Mouse (Mus musculus) embryonic facial prominence, embryonic 10.5 days (tissue): ENCODE measurements around the gene Pias1. TPM values are rescaled to one million over a fixed set of nuclear protein-coding genes. Genes with fewer than 3 reads are reported as not detected.

Experiments used
- DNase-seq: peaks from one replicate; pipeline ENCODE4 v3.0.0-alpha.2; 2017; ENCODE audit warnings: low spot score
- H3K27ac ChIP-seq: fragments of 300-500 bp; sonication (generic); replicated peaks from 2 replicates; pipeline ENCODE4 v1.5.1; 2016; ENCODE audit warnings: mild to moderate bottlenecking
- H3K27me3 ChIP-seq: fragments of 300-500 bp; sonication (generic); replicated peaks from 2 replicates; pipeline ENCODE4 v1.6.1; 2016; ENCODE audit warnings: low read depth, mild to moderate bottlenecking; ENCODE audit not compliant: poor library complexity, severe bottlenecking
- H3K36me3 ChIP-seq: fragments of 300-500 bp; sonication (generic); replicated peaks from 2 replicates; pipeline ENCODE4 v1.6.1; 2016; ENCODE audit warnings: mild to moderate bottlenecking, moderate library complexity
- H3K4me1 ChIP-seq: fragments of 300-500 bp; sonication (generic); 2 replicates; pipeline ENCODE4 v1.6.1; 2016
- H3K4me3 ChIP-seq: fragments of 300-500 bp; sonication (generic); 2 replicates; pipeline ENCODE4 v1.5.1; 2016; ENCODE audit warnings: mild to moderate bottlenecking, moderate library complexity
- H3K9me3 ChIP-seq: fragments of 300-500 bp; sonication (generic); 2 replicates; pipeline ENCODE4 v1.6.1; 2016; ENCODE audit warnings: mild to moderate bottlenecking
- WGBS: fragments of 180-500 bp; shearing (Covaris S2); methylation state at CpG from one replicate; pipeline ENCODE4 v1.1.7; 2016; 5-methylcytosine and 5-hydroxymethylcytosine counted together
- polyA plus RNA-seq: library from polyadenylated mRNA; unstranded; fragments of >200 nt; fragmentation: Nextera tagmentation; extraction: Ambion mirVana; gene quantifications from 2 replicates; pipeline ENCODE4 v1.2.1, GENCODE M21; 2016

Gene Pias1
- polyA plus RNA-seq, 1 experiment from 2014 or later = 52.1 TPM

DNA sequence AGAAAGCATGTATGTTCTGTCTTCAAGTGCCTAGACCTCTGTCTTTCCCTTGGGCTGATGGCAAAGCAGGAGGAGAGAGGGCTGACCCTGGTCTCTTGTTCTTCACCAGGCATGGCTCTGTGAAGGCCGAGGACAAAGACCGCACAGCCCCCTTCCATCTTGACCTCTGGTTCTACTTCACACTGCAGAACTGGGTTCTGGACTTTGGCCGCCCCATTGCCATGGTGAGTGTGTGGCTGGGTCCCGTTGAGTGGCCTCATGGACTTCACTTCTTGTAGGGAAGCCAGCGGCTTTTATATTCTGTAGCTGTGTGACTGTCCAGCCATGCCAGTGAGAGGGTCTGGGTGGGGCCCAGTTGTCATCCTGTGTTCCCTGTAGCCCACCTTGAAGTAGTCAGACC is 143.3 kb downstream of the Pias1 start:
- H3K4me1 ChIP-seq = peaks cover 29% of the 10 kb centered on the region
- 94% methylated on average over 5 of the region's 5 CpGs for WGBS

GRCm38 (mm10) chr9:62843356-62844024 is 144.2 kb downstream of the Pias1 start:
- no peak overlapping the region for H3K4me3 ChIP-seq
- DNase-seq = no peak
- 80% methylated on average over 10 of the region's 10 CpGs for whole genome bisulfite sequencing
- H3K9me3 ChIP-seq = no peaks in the 10 kb centered on the region
- no peak overlapping the region for H3K27ac ChIP-seq
- H3K36me3 ChIP-seq = peaks cover 16% of the 10 kb centered on the region; the same call in 1 of the 2 replicates
- H3K27me3 ChIP-seq = no peaks in the 10 kb centered on the region
- H3K4me1 ChIP-seq = peaks cover 36% of the 10 kb centered on the region

More for the DNA sequence above, 143.3 kb downstream of the Pias1 start:
- Histone ChIP-seq H3K27ac (no peak overlapping the region), H3K27me3 (no peaks in the 10 kb centered on the region), H3K4me3 (no peak overlapping the region), H3K36me3 (peaks cover 16% of the 10 kb centered on the region; the same call in 1 of the 2 replicates), H3K9me3 (no peaks in the 10 kb centered on the region)
- DNase-seq = no peak

- H3K9me3 ChIP-seq = no peaks in the 10 kb centered on the region
- no peak for DNase-seq
- WGBS = 19% methylated on average over 14 of the region's 14 CpGs
- H3K27ac ChIP-seq = peak overlapping the region; percentile 91
- peaks cover 8% of the 10 kb centered on the region; the same call in 1 of the 2 replicates for H3K36me3 ChIP-seq
- peak overlapping the region; percentile 68 for H3K4me3 ChIP-seq
- H3K4me1 ChIP-seq = peaks cover 46% of the 10 kb centered on the region
- H3K27me3 ChIP-seq = no peaks in the 10 kb centered on the region
Measured at GRCm38 (mm10) chr9:62839172-62839770, 148.5 kb downstream of the Pias1 start.

DNA sequence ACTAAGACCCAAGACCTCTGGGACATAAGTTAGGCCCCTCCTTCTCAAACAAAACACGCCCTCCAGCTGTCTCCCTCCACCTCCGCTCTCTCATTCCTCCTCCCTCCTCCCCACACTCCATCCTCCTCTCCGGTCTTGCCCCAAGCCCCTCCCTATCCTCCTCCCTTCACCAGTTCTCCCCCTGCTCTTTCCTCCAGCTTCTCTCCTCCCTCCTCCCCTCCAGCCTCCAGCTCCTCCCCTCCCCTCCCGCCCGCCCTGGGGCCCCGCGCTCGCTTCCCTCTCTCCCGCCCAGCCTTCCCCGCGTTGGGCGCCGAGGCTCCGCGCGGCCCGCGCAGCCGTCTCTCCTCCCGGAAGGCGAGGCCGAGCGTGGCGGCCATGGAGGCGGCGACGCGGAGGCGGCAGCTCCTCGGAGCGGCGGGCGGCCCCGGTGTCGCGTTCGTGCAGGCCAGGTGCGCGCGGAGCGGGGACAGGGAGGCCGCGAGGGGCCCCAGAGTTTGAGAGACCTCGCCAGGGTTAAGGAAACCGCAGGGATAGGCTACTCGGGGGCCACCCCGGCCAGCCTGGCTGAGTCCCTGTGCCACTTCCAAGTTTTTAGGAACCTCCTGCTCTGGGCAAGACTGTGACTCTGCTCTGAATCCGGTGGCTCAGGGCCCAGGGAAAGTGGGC is 149.1 kb downstream of the Pias1 start, which contains the start of gene Cln6:
Cln6 (plus strand) TSS at position 280 of the 666 bp plus-strand sequence.
- WGBS = 1% methylated on average over 48 of the region's 48 CpGs
- Histone ChIP-seq H3K4me3 (peak within 1 kb of the TSS; percentile 68), H3K36me3 (peaks cover 8% of the 10 kb centered on the region; the same call in 1 of the 2 replicates), H3K27me3 (no peaks in the 10 kb centered on the region), H3K27ac (peak within 1 kb of the TSS; percentile 91), H3K4me1 (peaks cover 46% of the 10 kb centered on the region), H3K9me3 (no peaks in the 10 kb centered on the region)
- peak; percentile 89 for DNase-seq

GRCm38 (mm10) chr9:62838146-62838505 is 149.6 kb downstream of the Pias1 start:
- H3K9me3 ChIP-seq = no peaks in the 10 kb centered on the region
- H3K4me1 ChIP-seq = peaks cover 46% of the 10 kb centered on the region
- H3K27ac ChIP-seq = peak overlapping the region; percentile 91
- no peak for DNase-seq
- peak overlapping the region; percentile 68 for H3K4me3 ChIP-seq
- no peaks in the 10 kb centered on the region for H3K27me3 ChIP-seq
- WGBS = 16% methylated on average over 8 of the region's 8 CpGs
- peaks cover 8% of the 10 kb centered on the region; the same call in 1 of the 2 replicates for H3K36me3 ChIP-seq

DNA sequence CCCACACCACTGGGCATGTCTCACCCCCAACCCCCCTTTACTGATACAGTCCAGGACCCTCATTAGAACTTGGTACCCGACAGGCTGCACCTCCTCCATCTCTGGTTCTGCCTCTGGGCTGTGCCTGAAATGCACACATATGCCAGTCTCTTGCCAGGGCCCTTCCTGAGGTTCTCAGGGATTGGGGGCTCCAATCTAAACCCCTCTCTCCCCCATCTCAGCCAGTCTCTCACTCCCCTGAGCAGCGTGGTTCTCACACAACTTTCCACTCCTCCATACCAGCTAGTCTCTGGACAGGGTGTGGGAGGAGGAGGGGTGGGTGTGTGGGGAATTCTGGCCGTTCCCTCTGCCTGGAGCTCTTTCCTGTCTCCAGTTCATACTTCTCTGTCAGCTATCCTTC is 150.1 kb downstream of the Pias1 start:
- no peaks in the 10 kb centered on the region for H3K9me3 ChIP-seq
- H3K27me3 ChIP-seq = no peaks in the 10 kb centered on the region
- no peak for DNase-seq
- WGBS = 49% methylated on average over 3 of the region's 3 CpGs
- H3K36me3 ChIP-seq = peaks cover 8% of the 10 kb centered on the region; the same call in 1 of the 2 replicates
- H3K4me1 ChIP-seq = peaks cover 46% of the 10 kb centered on the region
- H3K4me3 ChIP-seq = peak overlapping the region; percentile 68; the same call in 1 of the 2 replicates
- H3K27ac ChIP-seq = peak overlapping the region; percentile 91

GRCm38 (mm10) chr9:62835705-62836446 is 151.8 kb downstream of the Pias1 start:
- Histone ChIP-seq H3K27ac (no peak overlapping the region), H3K4me1 (peaks cover 43% of the 10 kb centered on the region), H3K4me3 (no peak overlapping the region), H3K27me3 (no peaks in the 10 kb centered on the region), H3K36me3 (peaks cover 4% of the 10 kb centered on the region; the same call in 1 of the 2 replicates), H3K9me3 (no peaks in the 10 kb centered on the region)
- DNase-seq = no peak
- WGBS = 64% methylated on average over 4 of the region's 4 CpGs

DNA sequence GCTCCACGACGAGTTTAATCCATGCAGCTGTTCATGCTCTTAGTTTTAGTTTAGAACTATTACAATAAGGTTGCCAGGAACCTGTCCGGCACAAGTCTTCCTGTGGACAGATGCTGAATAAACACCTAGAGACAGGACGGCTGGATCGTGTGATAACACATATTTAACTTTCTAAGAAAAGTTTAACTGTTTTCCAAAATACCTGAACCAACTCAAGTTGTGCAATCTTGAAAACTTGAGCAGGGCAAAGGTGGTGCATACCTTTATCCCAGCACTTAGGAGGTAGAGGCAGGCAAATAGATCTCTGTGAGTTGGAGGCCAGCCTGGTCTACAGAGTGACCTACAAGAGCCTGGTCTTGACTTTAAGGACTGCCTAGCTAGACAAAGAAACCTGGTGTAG is 152.8 kb downstream of the Pias1 start:
- H3K36me3 ChIP-seq = no peaks in the 10 kb centered on the region
- WGBS = 85% methylated on average over 5 of the region's 5 CpGs
- no peak for DNase-seq
- no peak overlapping the region for H3K4me3 ChIP-seq
- no peaks in the 10 kb centered on the region for H3K9me3 ChIP-seq
- peaks cover 33% of the 10 kb centered on the region for H3K4me1 ChIP-seq
- no peaks in the 10 kb centered on the region for H3K27me3 ChIP-seq
- H3K27ac ChIP-seq = no peak overlapping the region

GRCm38 (mm10) chr9:62829877-62830276 is 157.8 kb downstream of the Pias1 start:
- H3K27ac ChIP-seq = no peak overlapping the region
- no peaks in the 10 kb centered on the region; the same call in 1 of the 2 replicates for H3K27me3 ChIP-seq
- WGBS = 79% methylated on average over 6 of the region's 6 CpGs
- H3K36me3 ChIP-seq = no peaks in the 10 kb centered on the region
- H3K4me3 ChIP-seq = no peak overlapping the region
- no peak for DNase-seq
- peaks cover 35% of the 10 kb centered on the region for H3K4me1 ChIP-seq
- no peaks in the 10 kb centered on the region for H3K9me3 ChIP-seq

- H3K27ac ChIP-seq = peak overlapping the region; percentile 78; the same call in 1 of the 2 replicates
- H3K9me3 ChIP-seq = no peaks in the 10 kb centered on the region
Measured at GRCm38 (mm10) chr9:62828662-62829086, 159.1 kb downstream of the Pias1 start.

More at GRCm38 (mm10) chr9:62828662-62829086, 159.1 kb downstream of the Pias1 start:
- under 1% methylated on average over 23 of the region's 23 CpGs for WGBS
- Histone ChIP-seq H3K27me3 (no peaks in the 10 kb centered on the region; the same call in 1 of the 2 replicates), H3K36me3 (no peaks in the 10 kb centered on the region), H3K4me1 (peaks cover 35% of the 10 kb centered on the region), H3K4me3 (peak overlapping the region; percentile 42)
- peak; percentile 98 for DNase-seq
